Mouse (Mus musculus) right cerebral cortex, postnatal 25 days (tissue): ENCODE measurements around the gene Cmc1.

ENCODE experiments used
- DNase-seq: peaks from one replicate; pipeline ENCODE4 v3.0.0; 2022

The Cmc1 gene

GRCm38 (mm10) chr9:118109697-118110359 lies 40.1 kb downstream of the Cmc1 start:
- DNase-seq, result no peak

GRCm38 (mm10) chr9:118108527-118109011 lies 41.4 kb downstream of the Cmc1 start:
- no peak for DNase-seq

GRCm38 (mm10) chr9:118101802-118102201 lies 48.2 kb downstream of the Cmc1 start:
- no peak for DNase-seq

GRCm38 (mm10) chr9:118100484-118100883 lies 49.5 kb downstream of the Cmc1 start:
- no peak for DNase-seq

- DNase-seq, result no peak
Measured at GRCm38 (mm10) chr9:118099395-118099794, 50.6 kb downstream of the Cmc1 start.

GRCm38 (mm10) chr9:118083834-118084233 lies 66.1 kb downstream of the Cmc1 start:
- no peak for DNase-seq

- DNase-seq, result no peak
Measured at GRCm38 (mm10) chr9:118082575-118083431, 67.2 kb downstream of the Cmc1 start.

- no peak for DNase-seq
Measured at GRCm38 (mm10) chr9:118073358-118073757, 76.6 kb downstream of the Cmc1 start.

- DNase-seq, result no peak
Measured at GRCm38 (mm10) chr9:118072101-118072500, 77.9 kb downstream of the Cmc1 start.

GRCm38 (mm10) chr9:118071337-118071736 lies 78.6 kb downstream of the Cmc1 start:
- DNase-seq, result no peak

GRCm38 (mm10) chr9:118070442-118070841 lies 79.5 kb downstream of the Cmc1 start:
- no peak for DNase-seq

- DNase-seq, result no peak
Measured at GRCm38 (mm10) chr9:118059101-118059500, 90.9 kb downstream of the Cmc1 start.

GRCm38 (mm10) chr9:118053286-118053685 lies 96.7 kb downstream of the Cmc1 start:
- no peak for DNase-seq

GRCm38 (mm10) chr9:118045011-118045533 lies 104.9 kb downstream of the Cmc1 start:
- DNase-seq, result no peak

- no peak for DNase-seq
Measured at GRCm38 (mm10) chr9:118043581-118043980, 106.4 kb downstream of the Cmc1 start.

- no peak for DNase-seq
Measured at GRCm38 (mm10) chr9:118042738-118043137, 107.2 kb downstream of the Cmc1 start.

- no peak for DNase-seq
Measured at GRCm38 (mm10) chr9:118041646-118042045, 108.3 kb downstream of the Cmc1 start.

- DNase-seq, result no peak
Measured at GRCm38 (mm10) chr9:118041022-118041400, 109.0 kb downstream of the Cmc1 start.

- peak; percentile 99 for DNase-seq
Measured at GRCm38 (mm10) chr9:118040218-118041021, 109.6 kb downstream of the Cmc1 start, which contains the start of gene Azi2. Gene Azi2 (plus strand): TSS chr9:118040499.

- DNase-seq, result no peak
Measured at GRCm38 (mm10) chr9:118034990-118035389, 115.0 kb downstream of the Cmc1 start.

GRCm38 (mm10) chr9:118031694-118032093 lies 118.3 kb downstream of the Cmc1 start:
- no peak for DNase-seq

- no peak for DNase-seq
Measured at GRCm38 (mm10) chr9:118030252-118030651, 119.7 kb downstream of the Cmc1 start.

GRCm38 (mm10) chr9:118029490-118029889 lies 120.5 kb downstream of the Cmc1 start:
- no peak for DNase-seq
